Mouse (Mus musculus) ES-E14 (cell line): ENCODE measurements around the gene Vmn1r222.

Experiments
- CHD2 ChIP-seq: IDR thresholded peaks from 2 replicates; pipeline ENCODE4 v1.6.1; 2014; ENCODE audit warnings: mild to moderate bottlenecking, low read depth, low read length, inconsistent platforms
- HCFC1 ChIP-seq: IDR thresholded peaks from 2 replicates; pipeline ENCODE4 v1.6.1; 2012; ENCODE audit warnings: low read length, inconsistent platforms, borderline replicate concordance; ENCODE audit not compliant: insufficient read depth
- MAFK ChIP-seq: IDR thresholded peaks from 2 replicates; pipeline ENCODE4 v1.6.1; 2014; ENCODE audit warnings: mild to moderate bottlenecking, low read depth, low read length, inconsistent platforms; ENCODE audit not compliant: insufficient read depth
- ZC3H11A ChIP-seq: IDR thresholded peaks from 2 replicates; pipeline ENCODE4 v1.6.1; 2012; ENCODE audit warnings: low read depth, mild to moderate bottlenecking, inconsistent platforms, low read length, borderline replicate concordance

- TF ChIP-seq MAFK (no peak), HCFC1 (no peak), ZC3H11A (no peak), CHD2 (no peak)
Observed at GRCm38 (mm10) chr13:23187875-23188274, 47.9 kb downstream of the Vmn1r222 start, which contains the start of gene Vmn1r220.
